Mouse (Mus musculus) midbrain, embryonic 16.5 days (tissue): ENCODE measurements around the gene Cdc42bpg. TPM values are rescaled to one million over a fixed set of nuclear protein-coding genes. Genes with fewer than 3 reads are reported as not detected.
A peak's percentile ranks its signal among the peaks of the same experiment; 100 is the strongest.

Experiments used
- microRNA counts: library from miRNA; unstranded; fragments of <30 nt; microRNA quantifications from one replicate; lab custom pipeline; 2016
- microRNA-seq: library from miRNA; unstranded; fragments of <30 nt; microRNA quantifications from one replicate; pipeline ENCODE4, GENCODE M21; 2017
- polyA plus RNA-seq: library from polyadenylated mRNA; unstranded; fragments of >200 nt; fragmentation: Nextera tagmentation; extraction: Ambion mirVana; gene quantifications from 2 replicates; pipeline ENCODE4 v1.2.1, GENCODE M21; 2015

Gene Cdc42bpg
- polyA plus RNA-seq, 1 experiment from 2014 or later, result 0.34 TPM

MicroRNAs encoded within 50 kb of the gene (microRNA counts, 519-probe panel; counts per million panel counts)
- 1,635 counts per million, percentile 32 among the panel's probes with 10 or more counts for microRNA mmu-miR-192 (lab: Ali Mortazavi, UCI)

Small RNAs within 50 kb of the gene (microRNA-seq; reads per million reads assigned to microRNA genes)
- gene Mir192 (96.9 reads per million, percentile 54 among the genes with 10 or more reads in this experiment), gene Mir194-2 (76.0 reads per million, percentile 51 among the genes with 10 or more reads in this experiment), gene Mir6989 (1.0 reads per million)

Other genes starting within 250 kb of the Cdc42bpg start
- gene Mrpl49, start 248.7 kb upstream of the Cdc42bpg start, polyA plus RNA-seq, result 58.5 and 59.7 TPM in 2 replicates
- 459 and 498 TPM in 2 replicates for gene Fau, start 248.6 kb upstream of the Cdc42bpg start, polyA plus RNA-seq
- gene Znhit2, start 245.3 kb upstream of the Cdc42bpg start, polyA plus RNA-seq, result 28.2 and 30.2 TPM in 2 replicates
- gene Tm7sf2, start 238.1 kb upstream of the Cdc42bpg start, polyA plus RNA-seq, result 55.1 and 59.0 TPM in 2 replicates
- gene Vps51, start 229.2 kb upstream of the Cdc42bpg start, polyA plus RNA-seq, result 86.1 and 93.9 TPM in 2 replicates
- gene Tmem262, start 226.4 kb upstream of the Cdc42bpg start, polyA plus RNA-seq, result not detected in 2 replicates
- gene Gm28374, start 224.2 kb upstream of the Cdc42bpg start, polyA plus RNA-seq, result 0.85 and 1.5 TPM in 2 replicates
- gene Zfpl1, start 221.5 kb upstream of the Cdc42bpg start, polyA plus RNA-seq, result 80.6 and 87.3 TPM in 2 replicates
- 3.7 and 4.1 TPM in 2 replicates for gene Cdca5, start 221.5 kb upstream of the Cdc42bpg start, polyA plus RNA-seq
- gene AC131692.1, start 212.0 kb upstream of the Cdc42bpg start, polyA plus RNA-seq, result not detected in 2 replicates
- 0.25 and 0.26 TPM in 2 replicates for gene Naaladl1, start 200.7 kb upstream of the Cdc42bpg start, polyA plus RNA-seq
- 44.2 and 45.2 TPM in 2 replicates for gene Sac3d1, start 187.8 kb upstream of the Cdc42bpg start, polyA plus RNA-seq
- gene Snx15, start 178.2 kb upstream of the Cdc42bpg start, polyA plus RNA-seq, result 58.7 and 65.4 TPM in 2 replicates
- gene Batf2, start 165.5 kb upstream of the Cdc42bpg start, polyA plus RNA-seq, result 0.15 TPM in 1 of 2 replicates, not detected in the other
- 133 and 151 TPM in 2 replicates for gene Arl2, start 164.9 kb upstream of the Cdc42bpg start, polyA plus RNA-seq
- not detected in 2 replicates for gene Majin, start 122.1 kb upstream of the Cdc42bpg start, polyA plus RNA-seq
- gene Gpha2, start 80.1 kb upstream of the Cdc42bpg start, polyA plus RNA-seq, result not detected in 2 replicates
- gene Ppp2r5b, start 70.6 kb upstream of the Cdc42bpg start, polyA plus RNA-seq, result 149 and 165 TPM in 2 replicates
- 12.9 and 15.5 TPM in 2 replicates for gene Atg2a, start 64.8 kb upstream of the Cdc42bpg start, polyA plus RNA-seq
- 99.6 and 103 TPM in 2 replicates for gene Ehd1, start 29.7 kb upstream of the Cdc42bpg start, polyA plus RNA-seq
- gene Men1, start 28.5 kb downstream of the Cdc42bpg start, polyA plus RNA-seq, result 71.4 and 74.8 TPM in 2 replicates
- 19.0 and 20.1 TPM in 2 replicates for gene Map4k2, start 34.7 kb downstream of the Cdc42bpg start, polyA plus RNA-seq
- gene Sf1, start 57.2 kb downstream of the Cdc42bpg start, polyA plus RNA-seq, result 95.9 and 99.5 TPM in 2 replicates
- gene Pygm, start 77.9 kb downstream of the Cdc42bpg start, polyA plus RNA-seq, result 7.3 and 7.5 TPM in 2 replicates
- gene Rasgrp2, start 92.9 kb downstream of the Cdc42bpg start, polyA plus RNA-seq, result 91.4 and 139 TPM in 2 replicates
- gene Nrxn2, start 112.3 kb downstream of the Cdc42bpg start, polyA plus RNA-seq, result 30.4 and 37.5 TPM in 2 replicates
- 0.11 TPM in 1 of 2 replicates, not detected in the other for gene Slc22a12, start 236.6 kb downstream of the Cdc42bpg start, polyA plus RNA-seq